Mouse (Mus musculus): ENCODE measurements around the gene Cox7a1. TPM values are rescaled to one million over a fixed set of nuclear protein-coding genes. Genes with fewer than 3 reads are reported as not detected.
"Not testable (repeated sequence)": the region's sequence is repeated elsewhere in the genome, so short reads cannot be mapped to it uniquely, and the experiment has no call there.

The Cox7a1 gene
- polyA plus RNA-seq, 1 experiment from 2014 or later, result 6.9 TPM

- H3K9ac ChIP-seq, result peak overlapping the region; percentile 91
- no peaks in the 10 kb centered on the region for H3K9me3 ChIP-seq
- H3K4me1 ChIP-seq (replicated peaks), result peaks cover 26% of the 10 kb centered on the region
- H3K4me2 ChIP-seq, result peak overlapping the region; percentile 88
- WGBS, result under 1% methylated on average over 26 of the region's 26 CpGs
- no peaks in the 10 kb centered on the region for H3K27me3 ChIP-seq
- peak; percentile 33 for ATAC-seq (ENCODE audit: low read depth)
- H3K4me3 ChIP-seq, result peak overlapping the region; percentile 85
- H3K36me3 ChIP-seq, result peaks cover 32% of the 10 kb centered on the region
- peak overlapping the region; percentile 85 for H3K27ac ChIP-seq (replicated peaks)
These were observed 10.3 kb downstream of the Cox7a1 start for GRCm38 (mm10) chr7:30194101-30194831.

GRCm38 (mm10) chr7:30194884-30195283 is 10.9 kb downstream of the Cox7a1 start:
- ATAC-seq (ENCODE audit: low read depth), result peak; percentile 89
- Histone ChIP-seq H3K9ac (peak overlapping the region; percentile 91), H3K9me3 (no peaks in the 10 kb centered on the region), H3K36me3 (peaks cover 27% of the 10 kb centered on the region), H3K4me1 (replicated peaks) (peaks cover 26% of the 10 kb centered on the region), H3K27me3 (no peaks in the 10 kb centered on the region), H3K4me3 (peak overlapping the region; percentile 85), H3K4me2 (peak overlapping the region; percentile 88), H3K27ac (replicated peaks) (peak overlapping the region; percentile 85)
- under 1% methylated on average over 28 of the region's 28 CpGs for WGBS

GRCm38 (mm10) chr7:30195461-30195860 is 11.5 kb downstream of the Cox7a1 start:
- Histone ChIP-seq H3K36me3 (peaks cover 21% of the 10 kb centered on the region), H3K27ac (replicated peaks) (no peak overlapping the region), H3K4me2 (peak overlapping the region; percentile 88), H3K4me1 (replicated peaks) (peaks cover 26% of the 10 kb centered on the region), H3K9me3 (no peaks in the 10 kb centered on the region), H3K4me3 (peak overlapping the region; percentile 85; the same call in 1 of the 2 replicates), H3K9ac (peak overlapping the region; percentile 91), H3K27me3 (no peaks in the 10 kb centered on the region)
- ATAC-seq (ENCODE audit: low read depth), result no peak
- WGBS, result 66% methylated on average over 6 of the region's 6 CpGs

- Histone ChIP-seq H3K36me3 (peaks cover 14% of the 10 kb centered on the region), H3K9me3 (no peaks in the 10 kb centered on the region), H3K4me1 (replicated peaks) (peaks cover 28% of the 10 kb centered on the region), H3K4me3 (no peak overlapping the region), H3K9ac (no peak overlapping the region), H3K27ac (replicated peaks) (no peak overlapping the region), H3K27me3 (no peaks in the 10 kb centered on the region), H3K4me2 (no peak overlapping the region)
- no peak for ATAC-seq (ENCODE audit: low read depth)
- WGBS, result 88% methylated on average over 6 of the region's 6 CpGs
These were observed 12.2 kb downstream of the Cox7a1 start for GRCm38 (mm10) chr7:30196171-30196570.

- WGBS, result 70% methylated on average over 5 of the region's 5 CpGs
- Histone ChIP-seq H3K4me1 (replicated peaks) (peaks cover 30% of the 10 kb centered on the region), H3K27me3 (no peaks in the 10 kb centered on the region), H3K4me3 (no peak overlapping the region), H3K4me2 (no peak overlapping the region), H3K9me3 (no peaks in the 10 kb centered on the region), H3K9ac (no peak overlapping the region), H3K36me3 (no peaks in the 10 kb centered on the region), H3K27ac (replicated peaks) (no peak overlapping the region)
- ATAC-seq (ENCODE audit: low read depth), result no peak
These were observed 13.7 kb downstream of the Cox7a1 start for GRCm38 (mm10) chr7:30197592-30198129.

- 0 out of 2 replicates have a peak within 1 kb of the TSS, but pooled peaks have one; percentile 2 for H3K4me3 ChIP-seq
- no peaks in the 10 kb centered on the region for H3K27me3 ChIP-seq
- 12% methylated on average over 8 of the region's 8 CpGs for WGBS
- H3K36me3 ChIP-seq, result no peaks in the 10 kb centered on the region
- no peak within 1 kb of the TSS for H3K9ac ChIP-seq
- H3K27ac ChIP-seq (replicated peaks), result peak within 1 kb of the TSS; percentile 54; the same call in 1 of the 2 replicates
- peaks cover 22% of the 10 kb centered on the region for H3K4me1 ChIP-seq (replicated peaks)
- H3K9me3 ChIP-seq, result no peaks in the 10 kb centered on the region
- no peak for ATAC-seq (ENCODE audit: low read depth)
- peak within 1 kb of the TSS; percentile 37 for H3K4me2 ChIP-seq
These were observed 14.6 kb downstream of the Cox7a1 start, which contains the start of gene Capns1 for GRCm38 (mm10) chr7:30198481-30198971. Gene Capns1 (minus strand): TSS chr7:30198811.

GRCm38 (mm10) chr7:30199498-30200139 is 15.7 kb downstream of the Cox7a1 start:
- no peak for ATAC-seq (ENCODE audit: low read depth)
- no peak overlapping the region for H3K4me2 ChIP-seq
- H3K9ac ChIP-seq, result no peak overlapping the region
- H3K27ac ChIP-seq (replicated peaks), result no peak overlapping the region
- no peaks in the 10 kb centered on the region for H3K9me3 ChIP-seq
- H3K27me3 ChIP-seq, result no peaks in the 10 kb centered on the region
- no peaks in the 10 kb centered on the region for H3K36me3 ChIP-seq
- WGBS, result 76% methylated on average over 18 of the region's 18 CpGs
- H3K4me3 ChIP-seq, result no peak overlapping the region
- peaks cover 21% of the 10 kb centered on the region for H3K4me1 ChIP-seq (replicated peaks)

GRCm38 (mm10) chr7:30200200-30200599 is 16.3 kb downstream of the Cox7a1 start:
- WGBS, result 80% methylated on average over 5 of the region's 5 CpGs
- Histone ChIP-seq H3K4me2 (no peak overlapping the region), H3K36me3 (no peaks in the 10 kb centered on the region), H3K9me3 (no peaks in the 10 kb centered on the region), H3K27ac (replicated peaks) (no peak overlapping the region), H3K27me3 (no peaks in the 10 kb centered on the region), H3K4me1 (replicated peaks) (peaks cover 19% of the 10 kb centered on the region), H3K9ac (no peak overlapping the region), H3K4me3 (no peak overlapping the region)
- ATAC-seq (ENCODE audit: low read depth), result no peak

- not testable (repeated sequence) for H3K27me3 ChIP-seq; H3K36me3 ChIP-seq; H3K27ac ChIP-seq (replicated peaks); ATAC-seq (ENCODE audit: low read depth); H3K4me2 ChIP-seq; H3K9ac ChIP-seq; H3K9me3 ChIP-seq; H3K4me3 ChIP-seq
- peaks cover 15% of the 10 kb centered on the region for H3K4me1 ChIP-seq (replicated peaks)
- 81% methylated on average over 5 of the region's 5 CpGs for WGBS
These were observed 16.7 kb downstream of the Cox7a1 start for GRCm38 (mm10) chr7:30200661-30201060.

GRCm38 (mm10) chr7:30202895-30203690 is 19.1 kb downstream of the Cox7a1 start:
- Histone ChIP-seq H3K4me3 (no peak overlapping the region), H3K4me2 (no peak overlapping the region), H3K27me3 (no peaks in the 10 kb centered on the region), H3K9me3 (no peaks in the 10 kb centered on the region), H3K27ac (replicated peaks) (no peak overlapping the region), H3K9ac (no peak overlapping the region), H3K4me1 (replicated peaks) (peaks cover 15% of the 10 kb centered on the region), H3K36me3 (no peaks in the 10 kb centered on the region)
- ATAC-seq (ENCODE audit: low read depth), result no peak
- WGBS, result 87% methylated on average over 11 of the region's 11 CpGs

- H3K4me3 ChIP-seq, result no peak overlapping the region
- no peak overlapping the region for H3K4me2 ChIP-seq
- H3K9me3 ChIP-seq, result no peaks in the 10 kb centered on the region
- ATAC-seq (ENCODE audit: low read depth), result no peak
- H3K27ac ChIP-seq (replicated peaks), result no peak overlapping the region
- no peaks in the 10 kb centered on the region for H3K27me3 ChIP-seq
- no peak overlapping the region for H3K9ac ChIP-seq
- no peaks in the 10 kb centered on the region for H3K36me3 ChIP-seq
- peaks cover 9% of the 10 kb centered on the region for H3K4me1 ChIP-seq (replicated peaks)
- 21% methylated on average over 8 of the region's 8 CpGs for WGBS
These were observed 20.4 kb downstream of the Cox7a1 start for GRCm38 (mm10) chr7:30204380-30204779.

Data from neural tube, embryonic 13.5 days (tissue).